Mouse (Mus musculus) MEL (cell line): Measurements from ENCODE around the gene Mapre3.

ENCODE experiments used
- MAFK ChIP-seq: IDR thresholded peaks from 2 replicates; pipeline ENCODE4 v1.6.1; 2011; ENCODE audit warnings: low read depth, mild to moderate bottlenecking, low read length, improper control_type of control experiment, borderline replicate concordance
- MEF2A ChIP-seq: IDR thresholded peaks from 2 replicates; pipeline ENCODE4 v1.6.1; 2014; ENCODE audit warnings: low read depth, mild to moderate bottlenecking, inconsistent platforms, low read length, improper control_type of control experiment; ENCODE audit not compliant: poor library complexity, insufficient replicate concordance, severe bottlenecking; ENCODE audit errors: extremely low read depth
- NRF1 ChIP-seq: IDR thresholded peaks from 2 replicates; pipeline ENCODE4 v1.6.1; 2014; ENCODE audit warnings: low read depth, mild to moderate bottlenecking, inconsistent platforms, low read length, improper control_type of control experiment, moderate library complexity; ENCODE audit not compliant: poor library complexity, insufficient read depth, severe bottlenecking
- UBTF ChIP-seq: IDR thresholded peaks from 2 replicates; pipeline ENCODE4 v1.6.1; 2012; ENCODE audit warnings: low read depth, mild to moderate bottlenecking, inconsistent platforms, low read length, improper control_type of control experiment, moderate library complexity, borderline replicate concordance; ENCODE audit not compliant: insufficient read depth
- ZNF384 ChIP-seq: IDR thresholded peaks from 2 replicates; pipeline ENCODE4 v1.6.1; 2012; ENCODE audit warnings: low read depth, mild to moderate bottlenecking, inconsistent platforms, low read length, improper control_type of control experiment

GRCm38 (mm10) chr5:30768082-30768481 is 46.4 kb upstream of the Mapre3 start:
- TF ChIP-seq ZNF384: no peak
- TF ChIP-seq MAFK: no peak
- TF ChIP-seq NRF1: no peak
- TF ChIP-seq UBTF: no peak
- no peak for TF ChIP-seq MEF2A
